Mouse (Mus musculus) frontal cortex, postnatal 14 days (tissue): ENCODE data around the gene Ctps2.
A peak's percentile ranks its signal among the peaks of the same experiment; 100 is the strongest.
"Not testable (repeated sequence)": the region's sequence is repeated elsewhere in the genome, so short reads cannot be mapped to it uniquely, and the experiment has no call there.

Experiments used
- DNase-seq, 2 experiments: peaks; one replicate each; pipeline ENCODE4 v3.0.0; 2022; ENCODE audit warnings: low spot score in 2 of 2

Gene Ctps2

GRCm38 (mm10) chrX:162900938-162901337 is at the start of gene Ctps2:
Gene Ctps2 (plus strand): TSS chrX:162901238.
- no peak for DNase-seq

DNA sequence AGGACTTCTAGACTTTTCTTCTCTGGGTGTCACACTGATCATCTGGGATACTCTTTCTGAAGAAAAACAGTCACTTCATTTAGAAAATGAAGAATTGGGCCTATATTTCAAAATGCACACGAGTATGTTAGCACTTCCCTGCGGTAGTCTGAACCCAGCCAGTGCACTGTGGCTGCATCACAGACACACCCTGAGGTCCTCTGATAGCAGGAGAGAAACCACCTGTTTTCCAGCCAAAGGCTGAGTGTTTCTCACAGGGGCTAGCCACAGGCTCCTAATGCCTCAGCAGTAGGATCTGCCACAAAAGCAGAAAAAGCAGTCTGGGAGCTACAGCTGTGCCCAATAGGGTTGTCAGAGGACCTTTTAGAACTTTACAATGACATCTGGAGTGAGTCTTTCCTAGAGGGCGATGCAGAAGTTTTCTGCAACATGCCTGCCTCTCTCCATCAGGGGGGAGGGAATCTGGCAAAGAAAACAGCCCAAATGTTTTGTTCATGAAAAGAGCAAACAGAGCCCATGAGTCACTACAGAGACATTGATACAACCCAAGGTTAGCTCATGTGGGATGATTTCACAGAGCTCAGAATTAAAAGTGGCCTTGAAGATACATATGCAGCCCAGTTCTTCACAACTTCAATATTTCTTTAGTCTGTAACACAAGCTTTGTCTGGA is 32.6 kb upstream of the Ctps2 start:
- no peak for DNase-seq

- no peak for DNase-seq
Measured at GRCm38 (mm10) chrX:162871734-162872517, 29.1 kb upstream of the Ctps2 start.

DNA sequence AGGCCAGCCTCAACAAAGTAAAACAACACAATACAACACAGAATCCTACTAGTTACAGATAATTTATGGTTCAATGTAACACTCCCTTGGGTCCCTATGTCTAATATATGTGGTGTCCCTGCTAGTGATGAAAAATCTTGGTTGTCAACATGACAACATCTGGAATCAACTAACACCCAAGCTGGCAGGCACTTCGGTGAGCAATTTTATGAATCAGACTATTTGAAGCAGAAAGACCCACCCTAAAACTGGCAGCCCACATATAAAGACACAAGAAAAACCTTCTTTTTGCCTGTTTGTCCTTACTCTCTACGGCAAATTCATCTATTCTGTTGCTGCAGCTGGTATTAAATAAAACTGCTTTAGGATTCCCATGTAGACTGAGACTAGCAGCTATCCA is 27.3 kb upstream of the Ctps2 start:
- DNase-seq: no peak

DNA sequence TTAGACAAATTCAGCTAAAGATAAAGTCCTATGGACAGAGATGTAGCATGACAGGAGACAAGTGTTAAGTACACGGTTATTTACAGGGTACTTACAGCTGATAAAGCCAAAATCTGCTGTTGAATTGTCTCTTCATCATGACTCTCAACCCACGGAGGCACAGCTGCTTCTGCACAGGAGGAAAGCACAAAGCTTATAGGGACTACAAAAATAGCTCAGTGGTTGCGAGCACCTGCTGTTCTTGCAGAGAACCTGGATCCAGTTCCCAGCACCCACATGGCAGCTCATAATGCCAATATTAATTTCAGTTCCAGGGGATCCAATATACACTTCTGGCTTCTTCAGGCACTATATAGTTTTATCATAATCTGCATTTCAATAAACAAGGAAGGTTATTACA is 22.8 kb upstream of the Ctps2 start:
- no peak for DNase-seq

GRCm38 (mm10) chrX:162887931-162888511 is 13.0 kb upstream of the Ctps2 start, which contains the start of gene Syap1:
Gene Syap1 (minus strand): TSS chrX:162888447.
- DNase-seq: peak; percentile 47 to 59

- not testable (repeated sequence) for DNase-seq
Measured at GRCm38 (mm10) chrX:162888575-162889223, 12.3 kb upstream of the Ctps2 start.

GRCm38 (mm10) chrX:162901371-162902039 is 467 bp downstream of the Ctps2 start:
- peak; percentile 5 to 12 for DNase-seq

- DNase-seq: peak; percentile 15 to 29
Measured at GRCm38 (mm10) chrX:162902040-162902734, 1.1 kb downstream of the Ctps2 start.

GRCm38 (mm10) chrX:162907554-162907953 is 6.5 kb downstream of the Ctps2 start:
- no peak for DNase-seq

- DNase-seq: no peak
Measured at GRCm38 (mm10) chrX:162913651-162914050, 12.6 kb downstream of the Ctps2 start.

GRCm38 (mm10) chrX:162915697-162916096 is 14.7 kb downstream of the Ctps2 start:
- peak; percentile 6 to 55 for DNase-seq

DNA sequence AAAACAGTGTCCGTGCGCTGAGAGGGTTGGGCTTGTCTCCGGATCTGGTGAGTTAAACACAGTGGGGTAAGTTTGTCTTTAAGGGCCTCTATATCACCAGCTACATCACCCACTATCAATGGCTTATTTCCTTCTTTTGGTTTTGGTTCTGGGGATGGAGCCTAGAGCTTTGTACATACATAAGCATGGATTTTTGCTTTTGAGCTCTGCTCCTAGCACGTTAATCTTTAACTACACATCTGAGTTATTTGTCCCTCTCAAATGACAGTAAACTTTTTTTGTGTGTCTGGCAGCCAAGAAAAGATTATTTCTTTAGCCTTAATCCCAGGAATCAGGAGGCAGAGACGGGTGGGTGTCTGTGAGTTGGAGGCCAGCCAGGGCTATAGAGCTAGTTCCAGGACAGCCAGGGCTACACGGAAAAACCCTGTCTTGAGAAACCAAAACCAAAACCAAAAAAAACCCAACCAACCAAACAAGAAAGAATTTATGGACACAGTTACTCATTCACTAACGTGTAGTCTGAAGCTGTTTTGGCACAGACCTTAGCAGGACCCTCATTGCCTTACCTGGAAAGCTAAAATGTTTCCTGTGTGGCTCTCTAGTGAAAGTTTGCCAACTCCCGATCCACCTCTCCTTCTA is 20.6 kb downstream of the Ctps2 start:
- no peak for DNase-seq

DNA sequence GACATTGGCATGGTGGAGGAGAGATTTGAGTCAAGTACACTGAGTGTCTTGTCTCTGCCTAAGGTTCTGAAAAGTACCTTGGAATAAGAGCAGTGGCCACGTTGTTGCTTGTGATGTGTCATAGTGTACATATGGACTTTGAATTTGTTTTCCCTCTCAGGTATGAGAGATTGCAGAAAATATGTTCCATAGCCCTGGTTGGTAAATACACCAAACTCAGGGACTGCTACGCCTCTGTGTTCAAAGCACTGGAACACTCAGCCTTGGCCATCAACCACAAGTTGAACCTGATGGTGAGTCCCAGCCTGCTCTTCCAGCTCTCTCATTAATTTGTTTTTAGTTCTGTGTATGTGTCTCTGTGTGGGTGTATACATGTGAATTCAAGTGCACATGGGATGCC is 30.4 kb downstream of the Ctps2 start:
- no peak for DNase-seq

GRCm38 (mm10) chrX:162942027-162942426 is 41.0 kb downstream of the Ctps2 start:
- DNase-seq: no peak

GRCm38 (mm10) chrX:162949811-162950439 is 48.9 kb downstream of the Ctps2 start:
- DNase-seq: no peak

- no peak for DNase-seq
Measured at GRCm38 (mm10) chrX:162957921-162958320, 56.9 kb downstream of the Ctps2 start.

- DNase-seq: no peak
Measured at GRCm38 (mm10) chrX:162963840-162964239, 62.8 kb downstream of the Ctps2 start.

DNA sequence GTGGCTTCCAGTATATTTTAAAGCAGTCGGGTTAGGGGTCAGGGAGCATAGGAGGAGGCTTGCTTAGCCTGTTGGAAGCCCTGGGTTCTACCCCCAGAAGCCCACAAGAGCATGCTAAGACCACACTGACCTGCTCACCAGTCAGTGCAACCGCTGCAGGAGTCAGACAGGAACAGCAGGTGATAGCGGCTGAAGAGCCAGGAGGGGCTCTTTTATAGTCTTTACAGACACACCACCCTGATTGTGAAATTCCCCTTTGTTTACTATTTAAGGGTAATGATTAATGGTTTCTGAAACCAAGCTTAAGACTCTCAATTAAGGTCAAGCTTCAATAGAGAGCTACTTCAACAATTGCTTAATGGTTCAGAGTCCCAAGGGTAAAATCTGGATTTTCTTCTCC is 63.3 kb downstream of the Ctps2 start, which contains the start of gene S100g:
Gene S100g (minus strand): TSS at position 217 of the 400 bp plus-strand sequence.
- no peak for DNase-seq

- DNase-seq: no peak
Measured at GRCm38 (mm10) chrX:162967456-162967855, 66.4 kb downstream of the Ctps2 start.
